Mouse (Mus musculus) kidney, adult 2 months (tissue): ENCODE results near the gene Ppwd1.

ENCODE experiments used
- CTCF ChIP-seq: fragments of 200-500 bp; conservative IDR thresholded peaks from 2 replicates; pipeline ENCODE4 v1.5.1; 2011; ENCODE audit warnings: low read depth, mild to moderate bottlenecking, control low read depth, low read length, moderate library complexity, mixed read lengths; ENCODE audit not compliant: insufficient read depth, insufficient read length
- POLR2A ChIP-seq: fragments of 200-500 bp; IDR thresholded peaks from one replicate; pipeline ENCODE4 v1.6.1; 2011; ENCODE audit warnings: low read depth, low read length, control low read depth

- TF ChIP-seq POLR2A (peak; percentile 81), CTCF (no peak)
These were observed 50.0 kb downstream of the Ppwd1 start, which contains the start of gene Trim23 for GRCm38 (mm10) chr13:104178650-104179121.
